Mouse (Mus musculus) intestine, postnatal 0 days (tissue): Measurements from ENCODE around the gene Csgalnact2. TPM values are rescaled to one million over a fixed set of nuclear protein-coding genes. Genes with fewer than 3 reads are reported as not detected.

Source experiments
- ATAC-seq: fragments of 200-750 bp; cut with Nextera tagmentation; 2 replicates; pipeline ENCODE4 v1.8.0; 2017; ENCODE audit warnings: mild to moderate bottlenecking, moderate TSS enrichment, moderate library complexity
- H3K27ac ChIP-seq: fragments of 300-500 bp; sonication (generic); 2 replicates; pipeline ENCODE4 v1.5.1; 2014; ENCODE audit warnings: mild to moderate bottlenecking, low read depth, low read length, moderate library complexity
- H3K27me3 ChIP-seq: fragments of 300-500 bp; sonication (generic); replicated peaks from 2 replicates; pipeline ENCODE4 v1.6.1; 2014; ENCODE audit warnings: low read length, mixed read lengths; ENCODE audit not compliant: control insufficient read depth, insufficient read depth
- H3K36me3 ChIP-seq: fragments of 300-500 bp; sonication (generic); 2 replicates; pipeline ENCODE4 v1.6.1; 2014; ENCODE audit warnings: mild to moderate bottlenecking, moderate library complexity; ENCODE audit not compliant: control insufficient read depth, insufficient read depth
- H3K4me1 ChIP-seq: fragments of 300-500 bp; sonication (generic); replicated peaks from 2 replicates; pipeline ENCODE4 v1.6.1; 2014; ENCODE audit warnings: antibody characterized with exemption, low read length, mixed read lengths; ENCODE audit not compliant: control insufficient read depth, insufficient read depth
- H3K4me2 ChIP-seq: fragments of 300-500 bp; sonication (generic); replicated peaks from 2 replicates; pipeline ENCODE4 v1.6.1; 2014; ENCODE audit warnings: low read depth, mild to moderate bottlenecking, moderate library complexity
- H3K4me3 ChIP-seq: fragments of 300-500 bp; sonication (generic); 2 replicates; pipeline ENCODE4 v1.5.1; 2014; ENCODE audit warnings: low read depth, low read length
- H3K9ac ChIP-seq: fragments of 300-500 bp; sonication (generic); 2 replicates; pipeline ENCODE4 v1.6.1; 2014; ENCODE audit warnings: mild to moderate bottlenecking, low read depth, low read length
- H3K9me3 ChIP-seq: fragments of 300-500 bp; sonication (generic); 2 replicates; pipeline ENCODE4 v1.6.1; 2016; ENCODE audit warnings: mixed run types; ENCODE audit not compliant: control insufficient read depth
- CTCF ChIP-seq: sonication (generic); IDR thresholded peaks from 2 replicates; pipeline ENCODE4 v1.5.1; 2016; ENCODE audit warnings: low read depth, mild to moderate bottlenecking, control low read depth, antibody characterized with exemption, moderate library complexity
- WGBS: fragments of 180-500 bp; shearing (Covaris S2); extraction: QIAGEN DNeasy Blood & Tissue Kit; methylation state at CpG from one replicate; pipeline ENCODE4 v1.1.7; 2014; 5-methylcytosine and 5-hydroxymethylcytosine counted together
- polyA plus RNA-seq: library from polyadenylated mRNA; unstranded; fragments of >200 nt; fragmentation: Nextera tagmentation; extraction: Ambion mirVana; gene quantifications from 2 replicates; pipeline ENCODE4 v1.2.1, GENCODE M21; 2015

Csgalnact2 gene
- polyA plus RNA-seq, 1 experiment from 2014 or later, result 7.0 TPM

- H3K4me1 ChIP-seq, result no peaks in the 10 kb centered on the region
- 43% methylated on average over 6 of the region's 6 CpGs for WGBS
Measured at GRCm38 (mm10) chr6:118127827-118128487, 11.0 kb downstream of the Csgalnact2 start.

GRCm38 (mm10) chr6:118127198-118127597, 11.7 kb downstream of the Csgalnact2 start:
- Histone ChIP-seq H3K4me1 (no peaks in the 10 kb centered on the region), H3K36me3 (peaks cover 16% of the 10 kb centered on the region), H3K9me3 (no peaks in the 10 kb centered on the region), H3K9ac (no peak overlapping the region), H3K4me2 (no peak overlapping the region), H3K4me3 (no peak overlapping the region), H3K27me3 (no peaks in the 10 kb centered on the region), H3K27ac (no peak overlapping the region)
- TF ChIP-seq CTCF, result no peak
- WGBS, result 81% methylated on average over 7 of the region's 7 CpGs
- no peak for ATAC-seq

More at GRCm38 (mm10) chr6:118127827-118128487, 11.0 kb downstream of the Csgalnact2 start:
- no peak overlapping the region for H3K4me3 ChIP-seq
- no peak overlapping the region for H3K4me2 ChIP-seq
- H3K9ac ChIP-seq, result no peak overlapping the region
- H3K27me3 ChIP-seq, result no peaks in the 10 kb centered on the region
- no peak overlapping the region for H3K27ac ChIP-seq
- no peak for ATAC-seq
- H3K9me3 ChIP-seq, result no peaks in the 10 kb centered on the region
- peaks cover 11% of the 10 kb centered on the region; the same call in 1 of the 2 replicates for H3K36me3 ChIP-seq
- TF ChIP-seq CTCF, result no peak

- H3K4me3 ChIP-seq, result no peak overlapping the region
- no peaks in the 10 kb centered on the region for H3K27me3 ChIP-seq
- no peaks in the 10 kb centered on the region for H3K9me3 ChIP-seq
- ATAC-seq, result no peak
- no peak overlapping the region for H3K27ac ChIP-seq
- TF ChIP-seq CTCF, result no peak
- H3K36me3 ChIP-seq, result peaks cover 16% of the 10 kb centered on the region
- no peak overlapping the region for H3K9ac ChIP-seq
- H3K4me2 ChIP-seq, result no peak overlapping the region
- H3K4me1 ChIP-seq, result no peaks in the 10 kb centered on the region
Measured at GRCm38 (mm10) chr6:118126577-118126976, 12.4 kb downstream of the Csgalnact2 start.

- Histone ChIP-seq H3K27ac (no peak overlapping the region), H3K4me3 (no peak overlapping the region), H3K36me3 (peaks cover 16% of the 10 kb centered on the region), H3K4me2 (no peak overlapping the region), H3K9ac (no peak overlapping the region), H3K4me1 (no peaks in the 10 kb centered on the region), H3K9me3 (no peaks in the 10 kb centered on the region), H3K27me3 (no peaks in the 10 kb centered on the region)
- no peak for ATAC-seq
- no peak for TF ChIP-seq CTCF
- 76% methylated on average over 1 of the region's 1 CpGs for WGBS
Measured at GRCm38 (mm10) chr6:118122767-118123166, 16.2 kb downstream of the Csgalnact2 start.

GRCm38 (mm10) chr6:118111810-118112209, 27.1 kb downstream of the Csgalnact2 start:
- Histone ChIP-seq H3K9ac (no peak overlapping the region), H3K4me1 (no peaks in the 10 kb centered on the region), H3K9me3 (no peaks in the 10 kb centered on the region), H3K4me2 (no peak overlapping the region), H3K4me3 (no peak overlapping the region), H3K27ac (no peak overlapping the region), H3K36me3 (peaks cover 4% of the 10 kb centered on the region; the same call in 1 of the 2 replicates), H3K27me3 (no peaks in the 10 kb centered on the region)
- 59% methylated on average over 1 of the region's 1 CpGs for WGBS
- TF ChIP-seq CTCF, result peak; percentile 60
- no peak for ATAC-seq

GRCm38 (mm10) chr6:118099311-118099802, 39.6 kb downstream of the Csgalnact2 start:
- ATAC-seq, result no peak

More at GRCm38 (mm10) chr6:118099311-118099802, 39.6 kb downstream of the Csgalnact2 start:
- H3K36me3 ChIP-seq, result no peaks in the 10 kb centered on the region
- H3K4me2 ChIP-seq, result no peak overlapping the region
- no peak overlapping the region for H3K4me3 ChIP-seq
- H3K27ac ChIP-seq, result no peak overlapping the region
- no peaks in the 10 kb centered on the region for H3K9me3 ChIP-seq
- 23% methylated on average over 2 of the region's 2 CpGs for WGBS
- no peak overlapping the region for H3K9ac ChIP-seq
- no peaks in the 10 kb centered on the region for H3K4me1 ChIP-seq
- H3K27me3 ChIP-seq, result no peaks in the 10 kb centered on the region
- peak; percentile 62 for TF ChIP-seq CTCF
